Mouse (Mus musculus): Measurements from ENCODE around the gene Rrp1. TPM values are rescaled to one million over a fixed set of nuclear protein-coding genes. Genes with fewer than 3 reads are reported as not detected.

Gene Rrp1
- 60.2 and 62.0 TPM in 2 replicates for polyA plus RNA-seq (2012; rRNA removed)

- H3K4me1 ChIP-seq (ENCODE audit: control insufficient read depth, insufficient read depth, insufficient read length) = peaks cover 2% of the 10 kb centered on the region; the same call in 1 of the 2 replicates
- H3K27ac ChIP-seq (ENCODE audit: insufficient read depth, low read length) = peak within 1 kb of the TSS; percentile 17
- peak within 1 kb of the TSS; percentile 81 for H3K4me3 ChIP-seq (ENCODE audit: extremely low read depth, insufficient read depth, insufficient read length)
- peak; percentile 89 to 90 for DNase-seq (ENCODE audit: low read depth in 1 of 2, low spot score in 2 of 2)
- no peaks in the 10 kb centered on the region for H3K27me3 ChIP-seq (ENCODE audit: control insufficient read depth, insufficient read depth, low read length)
- peaks cover 22% of the 10 kb centered on the region for H3K36me3 ChIP-seq (ENCODE audit: control insufficient read depth, insufficient read depth, low read length)
- peak; percentile 99 for TF ChIP-seq CTCF (IDR thresholded peaks at IDR 0.05; ENCODE audit: extremely low read depth, insufficient read depth, insufficient read length, insufficient replicate concordance)
- peak; percentile 65 for TF ChIP-seq POLR2A (IDR thresholded peaks at IDR 0.05; ENCODE audit: low read depth, low read length)
- WGBS = under 1% methylated on average over 70 of the region's 70 CpGs
These were observed at the start of gene Rrp1 for GRCm38 (mm10) chr10:78412319-78413151. TSS of gene Rrp1 (minus strand) at chr10:78413043.

DNA sequence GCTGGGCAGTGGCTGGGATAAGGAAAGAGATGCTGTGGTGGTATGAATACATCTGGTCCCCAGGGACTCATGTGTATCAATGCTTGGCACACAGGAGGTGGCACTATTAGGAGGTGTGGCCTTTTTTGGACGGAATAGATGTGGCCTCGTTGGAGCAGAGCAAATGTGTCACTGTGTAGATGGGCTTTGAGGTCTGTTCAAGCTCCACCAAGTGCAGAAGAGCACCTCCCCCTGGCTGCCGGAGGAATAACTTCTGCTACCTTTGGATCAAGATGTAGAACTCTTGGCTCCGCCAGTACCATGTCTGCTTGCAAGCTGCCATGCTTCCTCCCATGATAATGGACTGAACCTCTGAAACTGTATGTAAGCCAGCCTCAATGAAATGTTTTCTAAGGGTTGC lies 48.9 kb upstream of the Rrp1 start:
- DNase-seq (ENCODE audit: low read depth in 1 of 2, low spot score in 2 of 2) = no peak
- WGBS = 74% methylated on average over 4 of the region's 4 CpGs
- no peak overlapping the region for H3K4me3 ChIP-seq (ENCODE audit: extremely low read depth, insufficient read depth, insufficient read length)
- peaks cover 9% of the 10 kb centered on the region; the same call in 1 of the 2 replicates for H3K4me1 ChIP-seq (ENCODE audit: control insufficient read depth, insufficient read depth, insufficient read length)
- no peaks in the 10 kb centered on the region for H3K27me3 ChIP-seq (ENCODE audit: control insufficient read depth, insufficient read depth, low read length)
- TF ChIP-seq CTCF (IDR thresholded peaks at IDR 0.05; ENCODE audit: extremely low read depth, insufficient read depth, insufficient read length, insufficient replicate concordance) (peak; percentile 16; the same call in 1 of the 2 replicates), POLR2A (IDR thresholded peaks at IDR 0.05; ENCODE audit: low read depth, low read length) (no peak)
- no peaks in the 10 kb centered on the region for H3K36me3 ChIP-seq (ENCODE audit: control insufficient read depth, insufficient read depth, low read length)
- no peak overlapping the region for H3K27ac ChIP-seq (ENCODE audit: insufficient read depth, low read length)

GRCm38 (mm10) chr10:78460463-78460862 lies 47.6 kb upstream of the Rrp1 start:
- TF ChIP-seq CTCF (IDR thresholded peaks at IDR 0.05; ENCODE audit: extremely low read depth, insufficient read depth, insufficient read length, insufficient replicate concordance) (no peak), POLR2A (IDR thresholded peaks at IDR 0.05; ENCODE audit: low read depth, low read length) (no peak)
- H3K4me1 ChIP-seq (ENCODE audit: control insufficient read depth, insufficient read depth, insufficient read length) = peaks cover 8% of the 10 kb centered on the region; the same call in 1 of the 2 replicates
- H3K4me3 ChIP-seq (ENCODE audit: extremely low read depth, insufficient read depth, insufficient read length) = no peak overlapping the region
- no peaks in the 10 kb centered on the region for H3K27me3 ChIP-seq (ENCODE audit: control insufficient read depth, insufficient read depth, low read length)
- H3K36me3 ChIP-seq (ENCODE audit: control insufficient read depth, insufficient read depth, low read length) = no peaks in the 10 kb centered on the region
- WGBS = 71% methylated on average over 5 of the region's 5 CpGs
- no peak overlapping the region for H3K27ac ChIP-seq (ENCODE audit: insufficient read depth, low read length)
- DNase-seq (ENCODE audit: low read depth in 1 of 2, low spot score in 2 of 2) = no peak

- no peak for TF ChIP-seq CTCF (IDR thresholded peaks at IDR 0.05; ENCODE audit: extremely low read depth, insufficient read depth, insufficient read length, insufficient replicate concordance)
- TF ChIP-seq POLR2A (IDR thresholded peaks at IDR 0.05; ENCODE audit: low read depth, low read length) = no peak
- WGBS = 80% methylated on average over 5 of the region's 5 CpGs
- DNase-seq (ENCODE audit: low read depth in 1 of 2, low spot score in 2 of 2) = no peak
- no peaks in the 10 kb centered on the region for H3K27me3 ChIP-seq (ENCODE audit: control insufficient read depth, insufficient read depth, low read length)
- H3K36me3 ChIP-seq (ENCODE audit: control insufficient read depth, insufficient read depth, low read length) = no peaks in the 10 kb centered on the region
- H3K4me1 ChIP-seq (ENCODE audit: control insufficient read depth, insufficient read depth, insufficient read length) = peaks cover 4% of the 10 kb centered on the region; the same call in 1 of the 2 replicates
- peak overlapping the region; percentile 17; the same call in 1 of the 2 replicates for H3K27ac ChIP-seq (ENCODE audit: insufficient read depth, low read length)
- H3K4me3 ChIP-seq (ENCODE audit: extremely low read depth, insufficient read depth, insufficient read length) = no peak overlapping the region
These were observed 45.7 kb upstream of the Rrp1 start for GRCm38 (mm10) chr10:78458348-78459111.

DNA sequence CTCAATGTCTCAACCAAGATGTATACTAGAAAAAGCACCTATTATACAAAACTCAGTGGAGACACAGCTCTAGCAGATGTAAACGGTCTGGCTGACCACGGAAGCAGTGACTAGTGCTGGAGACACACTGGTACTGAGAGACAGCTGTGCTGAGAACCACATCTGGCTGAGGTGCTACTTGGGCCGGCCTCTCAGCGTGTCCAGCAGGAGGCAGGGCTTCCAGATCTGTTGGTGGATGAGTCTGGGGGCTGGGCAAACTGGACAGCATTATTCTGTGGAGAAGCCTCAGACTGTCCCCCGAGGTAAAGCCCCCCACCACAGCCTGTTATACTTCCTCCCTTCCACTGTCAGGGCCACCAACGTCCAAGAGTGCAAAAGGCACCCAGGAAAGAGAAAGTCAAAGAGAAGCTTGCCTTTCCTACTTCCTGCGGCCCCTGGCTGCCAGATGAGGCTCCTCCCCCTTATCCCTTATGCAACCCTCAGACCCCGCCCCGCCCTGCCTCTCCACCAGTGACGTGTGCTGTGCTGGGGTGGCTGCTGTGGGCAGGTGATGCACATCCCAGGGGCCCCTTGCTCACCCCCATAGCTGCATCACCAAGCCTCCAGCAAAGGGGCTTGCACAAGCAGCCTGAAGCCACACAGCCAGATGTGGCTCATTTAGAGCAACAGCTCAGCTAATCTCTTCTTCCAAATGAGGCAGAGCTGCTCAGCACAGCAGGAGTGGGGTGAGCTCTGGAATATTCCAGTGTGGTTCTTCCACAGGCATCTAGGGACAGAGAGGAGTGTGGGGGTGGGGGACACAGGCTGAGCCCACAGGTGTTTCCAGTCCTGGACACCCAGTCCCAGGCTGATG lies 44.9 kb upstream of the Rrp1 start:
- H3K36me3 ChIP-seq (ENCODE audit: control insufficient read depth, insufficient read depth, low read length) = no peaks in the 10 kb centered on the region
- peaks cover 4% of the 10 kb centered on the region; the same call in 1 of the 2 replicates for H3K4me1 ChIP-seq (ENCODE audit: control insufficient read depth, insufficient read depth, insufficient read length)
- peak; percentile 30 to 50 for DNase-seq (ENCODE audit: low read depth in 1 of 2, low spot score in 2 of 2)
- TF ChIP-seq POLR2A (IDR thresholded peaks at IDR 0.05; ENCODE audit: low read depth, low read length) (no peak), CTCF (IDR thresholded peaks at IDR 0.05; ENCODE audit: extremely low read depth, insufficient read depth, insufficient read length, insufficient replicate concordance) (no peak)
- 18% methylated on average over 10 of the region's 10 CpGs for WGBS
- H3K27ac ChIP-seq (ENCODE audit: insufficient read depth, low read length) = peak overlapping the region; percentile 51
- no peaks in the 10 kb centered on the region for H3K27me3 ChIP-seq (ENCODE audit: control insufficient read depth, insufficient read depth, low read length)
- H3K4me3 ChIP-seq (ENCODE audit: extremely low read depth, insufficient read depth, insufficient read length) = 0 out of 2 replicates have a peak overlapping the region, but pooled peaks have one; percentile 18

- no peak overlapping the region for H3K4me3 ChIP-seq (ENCODE audit: extremely low read depth, insufficient read depth, insufficient read length)
- H3K4me1 ChIP-seq (ENCODE audit: control insufficient read depth, insufficient read depth, insufficient read length) = peaks cover 4% of the 10 kb centered on the region; the same call in 1 of the 2 replicates
- DNase-seq (ENCODE audit: low read depth in 1 of 2, low spot score in 2 of 2) = no peak
- H3K36me3 ChIP-seq (ENCODE audit: control insufficient read depth, insufficient read depth, low read length) = no peaks in the 10 kb centered on the region; the same call in 1 of the 2 replicates
- 93% methylated on average over 13 of the region's 13 CpGs for WGBS
- H3K27ac ChIP-seq (ENCODE audit: insufficient read depth, low read length) = no peak overlapping the region
- no peaks in the 10 kb centered on the region for H3K27me3 ChIP-seq (ENCODE audit: control insufficient read depth, insufficient read depth, low read length)
- TF ChIP-seq POLR2A (IDR thresholded peaks at IDR 0.05; ENCODE audit: low read depth, low read length) (no peak), CTCF (IDR thresholded peaks at IDR 0.05; ENCODE audit: extremely low read depth, insufficient read depth, insufficient read length, insufficient replicate concordance) (no peak)
These were observed 43.9 kb upstream of the Rrp1 start for GRCm38 (mm10) chr10:78456696-78457095.

Measured in spleen, adult 2 months (tissue).